Mouse (Mus musculus): Measurements from ENCODE around the gene Elmo2. TPM values are rescaled to one million over a fixed set of nuclear protein-coding genes. Genes with fewer than 3 reads are reported as not detected.
A peak's percentile ranks its signal among the peaks of the same experiment; 100 is the strongest.

Elmo2 gene
- polyA plus RNA-seq, 2 experiments from 2014 or later: 37.2 to 65.4 TPM

DNA sequence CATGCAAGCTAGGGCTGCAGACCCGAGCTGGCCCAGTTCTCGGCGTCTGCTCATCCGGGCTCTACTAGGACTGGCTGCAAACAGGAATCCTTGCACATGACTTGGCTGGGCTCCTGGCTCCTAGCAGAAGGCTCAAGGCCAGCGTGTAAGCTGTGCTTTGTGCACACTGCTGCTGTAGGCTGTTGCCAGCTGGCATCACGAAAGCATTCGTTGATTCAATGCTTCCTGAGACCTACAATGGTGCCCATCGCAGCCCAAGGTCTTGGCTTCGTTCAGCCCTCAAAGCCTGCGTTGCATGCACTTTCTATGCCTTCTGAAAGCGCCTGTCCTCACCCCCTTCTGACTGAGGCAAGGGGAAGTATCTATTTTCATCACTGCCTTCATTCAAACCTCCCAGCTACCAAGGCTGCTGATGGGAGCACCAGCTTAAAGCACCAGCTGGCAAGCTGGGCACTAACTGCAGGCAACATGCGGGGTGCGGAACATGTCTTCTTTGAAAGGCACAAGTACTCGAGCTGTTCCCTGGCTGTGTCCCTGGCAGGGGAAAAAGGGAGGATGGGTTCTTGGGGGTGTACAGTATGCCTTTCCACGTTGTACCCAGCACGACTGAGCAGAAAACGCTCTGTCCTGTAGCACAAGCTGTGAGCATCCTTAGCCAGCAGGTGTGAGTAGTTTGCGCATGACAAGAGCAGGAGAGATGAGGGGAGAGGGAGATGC, 37.8 kb downstream of the Elmo2 start:
- no peak for ATAC-seq

GRCm38 (mm10) chr2:165287202-165287984, 38.9 kb downstream of the Elmo2 start, which contains the start of gene Slc35c2:
Gene Slc35c2, minus strand, starts transcription at chr2:165287869.
- peak; percentile 88 for ATAC-seq

DNA sequence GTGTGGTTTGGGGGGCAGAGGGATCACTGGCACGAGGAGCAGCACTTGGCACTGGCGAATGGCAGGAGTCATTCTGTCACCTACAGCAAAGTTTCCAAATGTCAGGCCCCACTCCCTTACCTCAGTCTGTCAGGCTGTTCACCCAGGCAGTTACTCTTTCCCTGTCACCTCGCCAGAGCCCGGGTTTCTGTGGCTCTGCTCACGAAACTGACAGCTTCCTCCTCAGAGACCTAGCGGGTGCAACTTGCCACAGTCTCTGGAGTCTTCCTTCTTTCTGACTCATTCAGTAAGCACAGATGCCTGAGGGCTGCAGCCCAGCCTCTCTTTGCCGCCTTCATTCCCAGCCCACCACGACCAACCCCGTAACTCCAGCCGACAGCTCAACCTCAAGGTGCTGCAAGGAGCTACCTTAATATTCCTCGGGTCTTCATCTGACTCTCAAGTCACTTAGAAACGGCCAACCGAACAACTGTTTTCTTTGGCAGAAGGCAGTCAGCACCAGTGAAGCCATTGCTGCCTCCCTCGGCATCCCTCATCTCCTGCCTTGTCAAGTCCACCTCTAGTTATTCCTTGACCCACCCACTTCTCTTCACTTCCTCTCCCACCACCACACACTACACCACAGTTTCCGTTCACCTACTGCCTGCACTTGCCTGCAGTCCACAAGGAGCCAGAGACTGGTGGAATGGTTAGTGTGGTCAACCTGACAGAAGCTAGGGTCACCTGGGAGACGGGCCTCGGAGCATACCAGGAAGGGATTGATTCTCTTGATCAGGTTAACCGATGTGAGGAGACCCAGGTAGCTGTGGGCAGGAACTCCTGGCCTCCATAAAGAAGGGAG, 39.7 kb downstream of the Elmo2 start:
- ATAC-seq: peak; percentile 36

- ATAC-seq: peak; percentile 56
Measured at GRCm38 (mm10) chr2:165285621-165286020, 40.7 kb downstream of the Elmo2 start.

DNA sequence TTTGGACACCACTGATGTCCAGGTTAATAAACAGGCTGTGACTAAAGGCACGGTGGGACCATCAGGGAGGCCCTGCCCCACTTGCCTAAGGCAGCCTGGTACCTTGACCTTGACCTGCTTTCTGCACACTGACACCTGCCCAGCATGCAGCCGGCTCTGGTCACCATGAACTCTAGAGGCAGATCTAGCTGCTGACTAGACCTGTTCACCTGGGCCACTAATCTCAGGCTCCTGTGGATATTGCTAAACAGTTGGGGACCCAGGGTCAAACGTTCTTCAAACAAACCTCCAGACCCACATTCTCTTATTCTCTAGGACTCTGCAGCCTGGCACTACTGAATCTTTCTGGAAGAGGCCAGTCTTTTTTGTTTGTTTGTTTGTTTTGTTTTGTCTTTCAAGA, 41.2 kb downstream of the Elmo2 start:
- ATAC-seq: no peak

DNA sequence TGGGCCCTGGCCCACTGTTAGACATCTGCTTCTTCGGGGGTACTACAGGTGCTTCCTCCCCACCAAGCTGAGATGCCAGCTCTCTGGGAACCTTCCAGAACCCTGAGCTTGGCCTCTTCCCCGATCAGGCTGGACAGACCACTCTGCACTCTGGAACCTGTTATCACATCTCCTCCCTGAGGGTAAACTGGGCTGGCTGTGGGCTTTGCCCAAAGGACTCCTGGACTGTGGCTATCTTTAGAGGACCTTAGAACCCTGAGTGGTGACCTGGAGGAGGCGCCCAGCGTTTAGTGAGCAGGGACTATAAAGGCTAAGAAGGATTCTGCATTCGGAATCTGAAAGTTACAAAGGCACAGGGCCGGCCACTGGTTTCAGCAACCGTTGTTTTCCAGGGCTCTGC, 41.9 kb downstream of the Elmo2 start:
- ATAC-seq: no peak

DNA sequence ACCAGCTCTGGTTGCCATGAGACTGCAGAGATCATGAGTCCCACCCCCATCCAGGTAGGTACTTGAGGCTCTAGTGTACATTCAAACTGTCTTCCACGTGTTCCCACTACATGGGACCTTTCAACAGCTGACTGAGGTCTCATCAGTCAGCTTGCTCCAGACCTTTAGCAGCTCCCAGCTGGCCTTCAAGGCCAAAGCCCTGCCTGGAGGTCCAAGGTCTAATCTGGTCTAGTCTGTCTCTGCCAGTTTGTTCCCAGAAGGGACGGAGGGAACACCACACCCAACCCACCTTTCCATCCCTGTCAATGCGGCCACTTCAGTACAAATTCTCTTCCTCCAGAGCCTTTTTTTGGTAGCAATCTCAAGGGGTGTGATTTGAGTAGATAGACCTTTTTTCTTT, 42.6 kb downstream of the Elmo2 start:
- ATAC-seq: no peak

DNA sequence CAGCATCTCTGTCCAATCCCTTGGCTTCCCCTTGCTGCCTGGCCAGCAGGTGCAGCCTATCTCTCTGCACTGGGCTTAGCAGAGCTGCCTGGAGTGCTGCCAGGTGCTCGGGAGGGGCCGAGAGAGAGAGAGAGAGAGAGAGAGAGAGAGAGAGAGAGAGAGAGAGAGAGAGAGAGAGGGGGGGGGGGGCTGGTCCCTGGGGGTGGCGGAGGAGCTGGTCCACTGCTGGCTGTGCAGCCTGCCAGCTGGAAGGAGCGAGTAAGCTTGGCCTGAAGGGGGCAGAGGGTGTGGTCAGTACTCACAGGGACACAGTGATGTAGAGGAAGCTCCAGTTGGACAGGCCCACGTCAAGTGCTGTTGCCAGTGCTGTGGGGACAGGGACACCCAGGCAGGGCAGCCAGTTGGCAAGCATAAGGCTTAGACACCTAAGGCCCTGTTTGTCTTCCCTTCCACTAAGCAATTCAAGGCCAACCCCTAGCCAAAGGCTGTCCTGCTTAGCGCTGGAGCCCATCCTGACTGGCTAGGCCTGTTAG, 44.4 kb downstream of the Elmo2 start:
- ATAC-seq: no peak

- no peak for ATAC-seq
Measured at GRCm38 (mm10) chr2:165279351-165279750, 46.9 kb downstream of the Elmo2 start.

GRCm38 (mm10) chr2:165277188-165277740, 49.0 kb downstream of the Elmo2 start:
- no peak for ATAC-seq

DNA sequence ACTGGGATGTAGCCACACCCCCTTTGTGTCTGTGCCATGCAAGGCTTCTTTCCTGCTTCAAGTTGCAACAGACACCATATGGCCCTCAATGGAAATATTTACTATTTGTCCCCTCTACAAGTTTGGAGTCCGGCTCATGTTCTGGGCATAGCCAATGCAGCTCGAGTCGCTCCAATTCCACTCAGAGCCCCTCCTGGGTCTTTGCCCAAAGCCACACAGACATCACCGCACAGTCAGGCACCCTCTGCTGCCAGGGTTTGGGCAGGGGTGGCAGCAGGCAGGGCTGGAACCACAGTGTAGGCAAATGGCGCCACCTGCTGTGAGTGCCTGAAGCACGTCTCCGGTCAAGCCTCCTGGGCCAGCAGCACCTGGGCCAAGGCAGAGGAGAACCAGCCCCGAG, 50.5 kb downstream of the Elmo2 start:
- ATAC-seq: no peak

DNA sequence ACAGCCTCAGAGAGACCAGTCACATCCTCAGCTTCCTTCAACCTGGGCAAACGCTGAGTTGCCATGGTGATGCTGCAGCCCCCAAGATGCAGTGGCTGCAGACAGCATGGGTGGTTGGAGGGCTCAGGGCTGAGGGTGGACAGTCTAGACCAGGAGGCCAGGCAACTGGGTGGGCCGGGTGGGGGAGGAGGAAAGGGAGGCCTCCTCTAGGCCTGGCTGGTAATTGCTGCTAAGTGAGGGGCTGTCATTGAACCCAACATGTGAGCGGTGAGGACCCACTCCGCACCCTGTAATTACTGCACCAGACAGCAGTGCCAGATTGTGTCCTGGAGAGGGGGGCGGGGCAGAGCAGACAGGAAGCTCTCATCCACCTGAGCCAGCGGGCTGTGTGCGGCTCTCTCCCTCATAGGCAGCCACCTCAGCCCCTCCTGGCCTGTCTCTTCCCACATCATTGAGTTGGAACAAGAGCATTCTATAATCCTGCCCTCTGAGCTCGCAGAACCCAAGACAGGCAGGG, 51.1 kb downstream of the Elmo2 start:
- ATAC-seq: no peak

- ATAC-seq: no peak
Measured at GRCm38 (mm10) chr2:165273589-165273988, 52.7 kb downstream of the Elmo2 start.

GRCm38 (mm10) chr2:165271326-165271725, 55.0 kb downstream of the Elmo2 start:
- ATAC-seq: no peak

- no peak for ATAC-seq
Measured at GRCm38 (mm10) chr2:165270858-165271257, 55.4 kb downstream of the Elmo2 start.

DNA sequence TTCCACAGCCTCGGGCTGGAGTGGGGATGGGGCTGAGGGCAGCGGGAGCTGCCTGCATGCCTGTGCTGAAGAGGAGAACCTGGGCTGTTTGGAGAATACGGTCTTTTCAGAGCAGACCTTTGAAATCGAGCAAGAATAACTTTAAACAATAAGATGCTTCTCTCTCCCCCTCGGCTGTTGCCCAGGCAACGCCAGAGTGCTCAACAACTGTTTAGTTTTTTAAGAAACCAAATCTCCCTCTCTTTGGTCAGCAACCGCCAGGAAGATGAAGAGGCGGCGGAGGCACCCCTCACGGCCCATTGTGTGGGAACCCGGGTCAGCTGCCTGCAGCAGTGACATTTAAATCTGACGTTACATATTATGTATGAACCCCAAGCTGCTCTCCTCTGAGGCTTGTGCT, 59.5 kb downstream of the Elmo2 start:
- no peak for ATAC-seq

GRCm38 (mm10) chr2:165263861-165264260, 62.4 kb downstream of the Elmo2 start:
- ATAC-seq: no peak

DNA sequence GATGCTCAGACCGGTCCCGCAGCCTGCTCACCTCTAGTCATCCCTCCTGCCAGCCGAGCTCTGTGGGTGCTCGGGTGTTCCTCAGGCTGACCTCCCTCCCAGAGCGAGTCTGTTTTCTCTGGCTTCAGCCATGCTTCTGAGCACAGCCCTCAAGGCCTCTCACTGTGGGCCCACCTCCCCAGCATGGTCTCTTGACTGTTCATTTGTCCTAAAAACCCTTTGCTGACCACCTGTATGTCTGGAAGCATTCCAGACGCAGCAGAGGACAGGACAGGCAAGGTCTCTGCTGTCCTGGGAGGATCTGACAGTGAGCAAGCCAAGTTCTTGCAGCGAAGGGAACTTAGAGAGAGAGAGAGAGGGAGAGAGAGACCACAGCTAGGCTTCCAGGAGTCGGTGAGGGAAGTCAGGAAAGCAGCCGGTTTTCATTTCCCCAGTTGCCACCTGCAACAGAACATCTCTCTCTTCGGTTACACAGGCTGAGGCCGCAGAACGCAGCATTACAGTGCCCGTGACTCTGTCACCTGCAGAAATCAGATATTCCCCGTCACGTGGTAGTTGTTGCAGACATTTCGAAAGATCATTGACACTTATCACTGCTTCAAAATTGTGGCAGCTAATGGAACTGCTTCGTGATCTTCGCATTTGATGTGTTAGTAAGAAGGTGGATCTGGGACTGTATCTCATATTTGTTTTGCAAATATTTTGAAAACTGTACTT, 63.8 kb downstream of the Elmo2 start:
- ATAC-seq: no peak

DNA sequence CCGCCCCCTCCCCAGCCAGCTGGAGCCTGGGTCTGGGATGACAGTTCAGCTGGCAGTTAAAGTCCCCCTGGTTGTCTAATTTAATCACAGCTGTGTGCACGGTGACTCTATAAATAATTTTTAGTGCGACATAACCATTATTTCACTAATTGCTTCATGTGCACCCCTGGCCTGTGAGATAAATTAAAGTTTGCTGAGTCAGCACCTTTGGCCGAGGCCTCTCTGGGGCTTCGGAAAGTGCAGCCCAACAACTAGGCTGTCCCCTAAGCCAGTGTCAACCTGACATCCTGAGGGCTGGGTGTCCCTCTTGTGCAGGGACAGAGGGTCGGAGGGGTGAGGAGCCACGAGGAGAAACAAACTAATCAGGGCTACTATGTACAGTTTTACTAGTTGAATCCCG, 66.4 kb downstream of the Elmo2 start:
- ATAC-seq: no peak

DNA sequence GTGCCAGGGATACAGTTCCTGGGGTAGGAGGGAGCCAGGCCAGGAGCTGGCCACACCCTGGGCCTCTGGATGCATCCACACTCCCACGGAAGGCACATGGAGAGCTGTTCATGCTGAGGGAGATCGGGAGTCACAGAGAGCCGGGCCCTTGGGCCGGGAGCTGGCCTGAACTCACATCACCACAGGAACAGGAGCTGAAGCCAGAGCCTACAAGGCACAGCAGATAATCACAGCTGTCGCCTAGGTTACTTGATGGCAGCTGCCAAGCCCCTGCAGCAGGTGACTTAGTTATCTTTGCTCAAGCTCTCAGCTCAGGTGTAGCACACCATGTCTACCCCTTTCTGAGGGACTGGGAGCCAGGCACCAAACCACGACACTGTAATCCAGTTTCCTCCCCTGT, 68.0 kb downstream of the Elmo2 start:
- no peak for ATAC-seq

GRCm38 (mm10) chr2:165257151-165257834, 69.0 kb downstream of the Elmo2 start:
- no peak for ATAC-seq
